Mouse (Mus musculus): ENCODE results near the gene Wfikkn1. TPM values are rescaled to one million over a fixed set of nuclear protein-coding genes. Genes with fewer than 3 reads are reported as not detected.

Wfikkn1 gene
- total and polyA plus RNA-seq, 3 experiments: 0.19 to 0.53 TPM; not detected in 1

- no peak for DNase-seq (ENCODE audit: low read depth, low spot score)
- Histone ChIP-seq H3K4me1 (ENCODE audit: control insufficient read depth in 1 of 2, insufficient read depth in 2 of 2, low read length in 2 of 2) (no peaks in the 10 kb centered on the region), H3K9ac (ENCODE audit: control insufficient read depth, low read depth, low read length, poor library complexity, severe bottlenecking) (no peak overlapping the region), H3K27me3 (ENCODE audit: control insufficient read depth in 1 of 2, insufficient read depth in 2 of 2, low read length in 2 of 2) (no peaks in the 10 kb centered on the region), H3K4me3 (ENCODE audit: control insufficient read depth in 1 of 2, insufficient read depth in 1 of 2, low read depth in 2 of 2, low read length in 2 of 2) (no peak overlapping the region), H3K79me2 (ENCODE audit: control insufficient read depth, insufficient read depth, low read length, poor library complexity) (no peaks in the 10 kb centered on the region), H3K9me3 (replicated peaks; ENCODE audit: insufficient read depth, low read length) (no peaks in the 10 kb centered on the region), H3K27ac (ENCODE audit: control insufficient read depth, low read depth, low read length) (no peak overlapping the region), H3K36me3 (ENCODE audit: control insufficient read depth in 1 of 2, insufficient read depth in 2 of 2, low read length in 2 of 2) (no peaks in the 10 kb centered on the region)
- no peak for TF ChIP-seq MXI1 (IDR thresholded peaks at IDR 0.05; ENCODE audit: low read depth, low read length)
- no peak for TF ChIP-seq ZC3H11A (IDR thresholded peaks at IDR 0.05; ENCODE audit: low read depth, low read length)
- TF ChIP-seq RAD21 (IDR thresholded peaks at IDR 0.05; ENCODE audit: low read depth, low read length): no peak
- 0 out of 2 replicates have a peak, but pooled peaks have one; percentile 10 for TF ChIP-seq POLR2AphosphoS2 (IDR thresholded peaks at IDR 0.05; ENCODE audit: low read length)
- no peak for TF ChIP-seq MAZ (IDR thresholded peaks at IDR 0.05; ENCODE audit: low read depth, low read length)
- no peak for TF ChIP-seq TBP (IDR thresholded peaks at IDR 0.05; ENCODE audit: low read depth, low read length)
Observed at GRCm38 (mm10) chr17:25882306-25882705, 1.6 kb upstream of the Wfikkn1 start.

GRCm38 (mm10) chr17:25881691-25882090 is 1.0 kb upstream of the Wfikkn1 start:
- Histone ChIP-seq H3K9ac (ENCODE audit: control insufficient read depth, low read depth, low read length, poor library complexity, severe bottlenecking) (no peak overlapping the region), H3K4me1 (ENCODE audit: control insufficient read depth in 1 of 2, insufficient read depth in 2 of 2, low read length in 2 of 2) (peaks cover 0 to 4% of the 10 kb centered on the region in 2 experiments; a peak in 1 of 4 replicates), H3K36me3 (ENCODE audit: control insufficient read depth in 1 of 2, insufficient read depth in 2 of 2, low read length in 2 of 2) (peaks cover 0 to 4% of the 10 kb centered on the region in 2 experiments; a peak in 1 of 4 replicates), H3K79me2 (ENCODE audit: control insufficient read depth, insufficient read depth, low read length, poor library complexity) (no peaks in the 10 kb centered on the region), H3K4me3 (ENCODE audit: control insufficient read depth in 1 of 2, insufficient read depth in 1 of 2, low read depth in 2 of 2, low read length in 2 of 2) (no peak overlapping the region), H3K27me3 (ENCODE audit: control insufficient read depth in 1 of 2, insufficient read depth in 2 of 2, low read length in 2 of 2) (no peaks in the 10 kb centered on the region), H3K27ac (ENCODE audit: control insufficient read depth, low read depth, low read length) (no peak overlapping the region), H3K9me3 (replicated peaks; ENCODE audit: insufficient read depth, low read length) (no peaks in the 10 kb centered on the region)
- no peak for DNase-seq (ENCODE audit: low read depth, low spot score)
- TF ChIP-seq POLR2AphosphoS2 (IDR thresholded peaks at IDR 0.05; ENCODE audit: low read length) (peak; percentile 12; the same call in 1 of the 2 replicates), POLR2A (IDR thresholded peaks at IDR 0.05; ENCODE audit: control insufficient read depth in 1 of 2, insufficient read depth in 1 of 2, low read depth in 1 of 2, low read length in 2 of 2, poor library complexity in 1 of 2) (no peak)

GRCm38 (mm10) chr17:25880913-25881641 is 419 bp upstream of the Wfikkn1 start:
- no peak for DNase-seq (ENCODE audit: low read depth, low spot score)
- Histone ChIP-seq H3K4me3 (ENCODE audit: control insufficient read depth in 1 of 2, insufficient read depth in 1 of 2, low read depth in 2 of 2, low read length in 2 of 2) (no peak overlapping the region), H3K9me3 (replicated peaks; ENCODE audit: insufficient read depth, low read length) (no peaks in the 10 kb centered on the region), H3K27ac (ENCODE audit: control insufficient read depth, low read depth, low read length) (no peak overlapping the region), H3K4me1 (ENCODE audit: control insufficient read depth in 1 of 2, insufficient read depth in 2 of 2, low read length in 2 of 2) (peaks cover 0 to 11% of the 10 kb centered on the region in 2 experiments; a peak in 2 of 4 replicates), H3K79me2 (ENCODE audit: control insufficient read depth, insufficient read depth, low read length, poor library complexity) (no peaks in the 10 kb centered on the region), H3K9ac (ENCODE audit: control insufficient read depth, low read depth, low read length, poor library complexity, severe bottlenecking) (no peak overlapping the region), H3K36me3 (ENCODE audit: control insufficient read depth in 1 of 2, insufficient read depth in 2 of 2, low read length in 2 of 2) (peaks cover 0 to 7% of the 10 kb centered on the region in 2 experiments; a peak in 2 of 4 replicates), H3K27me3 (ENCODE audit: control insufficient read depth in 1 of 2, insufficient read depth in 2 of 2, low read length in 2 of 2) (no peaks in the 10 kb centered on the region)
- no peak for TF ChIP-seq TBP (IDR thresholded peaks at IDR 0.05; ENCODE audit: low read depth, low read length)
- TF ChIP-seq MEF2A (IDR thresholded peaks at IDR 0.05; ENCODE audit: extremely low read depth, insufficient replicate concordance, low read depth, low read length, poor library complexity, severe bottlenecking): no peak
- no peak for TF ChIP-seq SMC3 (IDR thresholded peaks at IDR 0.05; ENCODE audit: low read depth, low read length)
- TF ChIP-seq GABPA (IDR thresholded peaks at IDR 0.05; ENCODE audit: low read depth, low read length): no peak
- TF ChIP-seq POLR2AphosphoS2 (IDR thresholded peaks at IDR 0.05; ENCODE audit: low read length): no peak; the same call in 1 of the 2 replicates
- TF ChIP-seq ELF1 (IDR thresholded peaks at IDR 0.05; ENCODE audit: low read depth, low read length): no peak
- no peak for TF ChIP-seq MAX (IDR thresholded peaks at IDR 0.05; ENCODE audit: low read length)
- no peak for TF ChIP-seq POLR2AphosphoS5 (IDR thresholded peaks at IDR 0.05; ENCODE audit: borderline replicate concordance, low read depth, low read length)
- TF ChIP-seq ZMIZ1 (IDR thresholded peaks at IDR 0.05; ENCODE audit: low read depth, low read length): no peak
- TF ChIP-seq EP300 (IDR thresholded peaks at IDR 0.05; ENCODE audit: low read depth in 1 of 2, low read length in 2 of 2): no peak
- TF ChIP-seq MXI1 (IDR thresholded peaks at IDR 0.05; ENCODE audit: low read depth, low read length): no peak
- TF ChIP-seq POLR2A (IDR thresholded peaks at IDR 0.05; ENCODE audit: control insufficient read depth in 1 of 2, insufficient read depth in 1 of 2, low read depth in 1 of 2, low read length in 2 of 2, poor library complexity in 1 of 2): no peak; a peak in 1 of 4 replicates
- no peak for TF ChIP-seq NELFE (IDR thresholded peaks at IDR 0.05; ENCODE audit: low read depth, low read length)
- no peak for TF ChIP-seq MYB (IDR thresholded peaks at IDR 0.05; ENCODE audit: low read depth, low read length)
- no peak for TF ChIP-seq ZNF384 (IDR thresholded peaks at IDR 0.05; ENCODE audit: low read depth, low read length)
- TF ChIP-seq SIN3A (IDR thresholded peaks at IDR 0.05; ENCODE audit: low read length): no peak
- TF ChIP-seq MYC (IDR thresholded peaks at IDR 0.05; ENCODE audit: low read depth, low read length): no peak
- no peak for TF ChIP-seq GATA1 (IDR thresholded peaks at IDR 0.05; ENCODE audit: low read depth, low read length)
- no peak for TF ChIP-seq E2F4 (IDR thresholded peaks at IDR 0.05; ENCODE audit: borderline replicate concordance, low read depth, low read length)
